Mouse (Mus musculus): ENCODE results near the gene P3h1.

Gene P3h1

GRCm38 (mm10) chr4:119232410-119233255, at the start of gene P3h1, which contains the start of gene AU022252:
Gene P3h1, plus strand, starts transcription at chr4:119232915.
Gene AU022252, minus strand, starts transcription at chr4:119232712.
- DNase-seq (ENCODE audit: low spot score): peak; percentile 99

GRCm38 (mm10) chr4:119183525-119183924, 49.2 kb upstream of the P3h1 start:
- DNase-seq (ENCODE audit: low spot score): no peak

- DNase-seq (ENCODE audit: low spot score): no peak
Observed at GRCm38 (mm10) chr4:119185771-119186170, 46.9 kb upstream of the P3h1 start.

GRCm38 (mm10) chr4:119188060-119188785, 44.5 kb upstream of the P3h1 start:
- no peak for DNase-seq (ENCODE audit: low spot score)

DNA sequence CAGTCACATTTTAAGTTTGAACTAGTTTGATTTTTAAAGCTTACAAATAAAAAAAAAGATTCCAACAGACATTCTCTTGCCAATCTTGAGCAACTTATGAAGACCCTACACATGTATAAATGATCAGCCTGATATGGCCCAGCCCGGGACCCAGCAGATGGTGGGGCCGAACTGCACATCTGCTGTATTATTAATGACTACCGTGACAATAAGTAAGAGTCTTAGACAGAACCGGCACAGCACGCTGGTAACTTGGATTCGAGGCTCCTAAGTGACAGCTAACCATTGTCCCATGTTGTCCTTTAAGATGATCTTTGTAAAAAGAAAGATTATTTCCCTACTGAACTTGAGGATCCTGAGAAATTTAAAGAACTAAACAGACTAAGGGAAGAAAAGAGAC, 43.3 kb upstream of the P3h1 start:
- no peak for DNase-seq (ENCODE audit: low spot score)

GRCm38 (mm10) chr4:119189864-119190263, 42.9 kb upstream of the P3h1 start, which contains the start of gene Ermap:
Gene Ermap, minus strand, starts transcription at chr4:119190011.
- peak; percentile 23 for DNase-seq (ENCODE audit: low spot score)

GRCm38 (mm10) chr4:119190618-119191017, 42.1 kb upstream of the P3h1 start:
- DNase-seq (ENCODE audit: low spot score): peak; percentile 29

- no peak for DNase-seq (ENCODE audit: low spot score)
Observed at GRCm38 (mm10) chr4:119191273-119191672, 41.4 kb upstream of the P3h1 start.

- DNase-seq (ENCODE audit: low spot score): no peak
Observed at GRCm38 (mm10) chr4:119192757-119193156, 40.0 kb upstream of the P3h1 start.

DNA sequence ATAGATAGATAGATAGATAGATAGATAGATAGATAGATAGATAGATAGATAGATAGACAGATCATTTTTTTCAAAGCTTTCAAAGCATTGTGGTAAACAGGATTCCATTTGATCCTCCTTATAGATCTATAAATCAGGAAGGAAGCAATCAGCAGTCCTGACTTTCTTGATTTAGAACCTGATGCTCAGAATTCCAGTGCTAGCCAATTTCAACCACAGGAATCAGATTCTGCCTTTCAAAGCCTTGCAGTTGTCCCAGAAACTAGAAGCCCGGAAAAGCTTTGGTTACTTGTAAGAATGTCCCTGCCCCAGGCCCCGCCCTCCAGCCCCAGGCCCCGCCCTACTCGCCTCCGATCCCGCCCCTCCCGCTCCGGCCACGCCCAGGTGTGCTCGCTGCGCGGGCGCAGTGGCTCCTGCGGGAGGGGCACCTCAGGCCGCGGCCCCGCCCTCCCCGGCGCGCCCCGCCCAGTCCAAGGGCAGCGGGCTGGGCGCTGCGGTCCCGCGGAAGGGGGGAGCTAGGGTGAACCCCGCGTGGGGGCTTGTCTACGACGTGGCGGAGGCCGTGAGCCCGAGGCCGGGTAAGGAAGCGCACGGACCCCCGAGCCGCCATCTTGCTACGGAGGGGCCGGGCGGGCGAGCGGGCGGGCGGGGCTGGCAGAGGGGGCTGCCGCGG, 37.7 kb upstream of the P3h1 start, which contains the start of gene Svbp:
TSS of gene Svbp (plus strand) at position 398 of the 673 bp plus-strand sequence.
- DNase-seq (ENCODE audit: low spot score): peak; percentile 95

GRCm38 (mm10) chr4:119195582-119196320, 37.0 kb upstream of the P3h1 start:
- DNase-seq (ENCODE audit: low spot score): no peak

- DNase-seq (ENCODE audit: low spot score): no peak
Observed at GRCm38 (mm10) chr4:119198105-119198504, 34.6 kb upstream of the P3h1 start.

DNA sequence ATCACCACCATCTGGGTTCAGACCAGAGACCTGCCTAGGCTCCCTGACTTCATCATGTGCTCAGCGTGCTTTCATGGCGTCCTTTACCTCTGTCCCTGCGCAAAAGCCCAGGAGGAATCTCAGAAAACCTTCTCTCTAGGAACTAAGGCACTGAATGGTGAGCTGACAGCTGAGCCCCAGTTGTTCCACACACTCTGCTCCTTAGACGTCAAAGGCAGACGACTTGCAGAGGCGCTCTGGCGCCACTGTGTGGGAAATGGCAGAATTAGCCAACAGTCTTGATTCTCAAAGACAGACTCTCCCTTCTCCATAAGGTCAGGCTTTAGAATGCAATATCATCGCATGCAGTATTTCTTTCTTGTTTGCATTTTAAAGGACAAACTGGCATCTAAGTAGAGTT, 28.0 kb upstream of the P3h1 start:
- DNase-seq (ENCODE audit: low spot score): peak; percentile 47

DNA sequence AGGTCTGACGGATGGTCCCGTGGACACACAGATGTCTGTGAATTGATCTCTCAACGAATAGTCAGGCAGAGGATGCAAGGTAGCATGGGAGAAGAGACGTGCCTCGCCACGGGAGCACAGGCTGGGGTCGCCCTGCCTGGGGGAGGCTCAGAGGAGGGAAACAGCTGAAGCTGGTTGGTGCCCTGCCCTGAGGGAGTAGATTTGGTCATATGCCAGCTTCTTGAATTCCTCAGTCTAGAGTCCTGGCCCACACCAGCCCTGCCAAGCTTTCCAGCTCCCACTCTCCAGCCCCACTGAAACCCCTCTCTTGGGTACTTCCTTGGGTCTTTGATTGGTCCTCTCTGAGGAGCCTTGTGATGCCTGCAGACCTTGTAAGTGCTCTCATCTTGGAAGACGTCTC, 16.0 kb upstream of the P3h1 start:
- DNase-seq (ENCODE audit: low spot score): no peak

- DNase-seq (ENCODE audit: low spot score): peak; percentile 20
Observed at GRCm38 (mm10) chr4:119218169-119218568, 14.5 kb upstream of the P3h1 start, which contains the start of gene Tmem269. Gene Tmem269, minus strand, starts transcription at chr4:119218217.

- DNase-seq (ENCODE audit: low spot score): no peak
Observed at GRCm38 (mm10) chr4:119223696-119224095, 9.0 kb upstream of the P3h1 start.

DNA sequence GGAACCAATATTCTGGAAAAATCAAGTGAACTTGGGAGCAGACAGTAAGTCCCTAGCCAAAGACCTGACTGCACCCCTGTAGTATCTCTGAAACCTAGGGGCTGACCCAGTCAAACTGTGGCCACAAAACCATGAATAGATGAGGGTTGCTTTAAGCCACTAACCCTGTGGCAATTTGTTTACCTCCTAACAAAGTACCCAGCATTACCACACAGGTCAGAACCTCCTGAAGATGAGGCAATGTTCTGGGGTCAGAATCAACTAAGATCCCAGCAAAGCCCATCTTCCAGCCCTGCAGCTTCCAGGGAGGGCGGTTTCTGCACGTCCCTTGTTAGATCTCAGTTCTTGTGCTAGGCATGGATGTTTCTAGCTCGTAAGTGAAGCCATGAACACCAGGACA, 8.2 kb upstream of the P3h1 start:
- DNase-seq (ENCODE audit: low spot score): no peak

DNA sequence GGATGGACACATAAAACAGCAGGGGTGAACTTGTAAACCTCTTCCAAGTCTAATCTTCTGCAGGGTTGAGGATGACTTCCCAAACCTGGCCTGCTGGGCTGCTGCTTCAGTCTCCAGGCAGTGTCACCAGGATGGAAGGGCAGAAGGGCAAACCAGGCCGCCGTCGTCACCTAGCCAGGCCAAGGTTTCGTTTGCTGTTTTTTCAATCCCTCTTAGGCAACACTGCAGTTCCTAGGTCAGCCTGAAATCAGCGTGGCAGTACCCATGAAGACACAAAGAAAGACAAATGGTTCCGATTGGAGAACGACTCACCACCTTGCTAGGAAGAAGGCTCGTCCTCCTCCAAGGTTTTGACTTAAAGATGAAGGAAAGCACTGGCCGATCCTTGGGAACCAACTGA, 7.0 kb upstream of the P3h1 start:
- no peak for DNase-seq (ENCODE audit: low spot score)

DNA sequence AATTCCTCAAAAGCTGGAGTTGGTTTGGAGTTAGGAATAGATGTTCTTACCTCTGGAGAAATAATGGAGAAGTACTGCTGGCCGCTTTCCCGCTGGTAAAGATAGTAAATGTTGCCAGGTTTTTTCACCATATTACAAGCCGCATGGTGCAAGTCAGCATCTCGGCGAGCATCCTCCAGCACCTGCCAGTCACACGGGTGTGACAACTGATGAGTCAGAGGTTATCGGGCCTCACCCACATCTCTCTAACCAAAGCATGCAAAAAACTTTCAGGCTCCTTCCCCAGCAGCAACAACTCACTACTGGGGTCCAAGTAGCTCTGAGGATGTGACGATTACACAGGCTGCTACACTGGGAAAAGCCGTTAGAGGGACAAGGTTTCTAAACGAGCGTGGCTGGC, 6.0 kb upstream of the P3h1 start:
- no peak for DNase-seq (ENCODE audit: low spot score)

GRCm38 (mm10) chr4:119233256-119233901, 664 bp downstream of the P3h1 start:
- peak; percentile 81 for DNase-seq (ENCODE audit: low spot score)

DNA sequence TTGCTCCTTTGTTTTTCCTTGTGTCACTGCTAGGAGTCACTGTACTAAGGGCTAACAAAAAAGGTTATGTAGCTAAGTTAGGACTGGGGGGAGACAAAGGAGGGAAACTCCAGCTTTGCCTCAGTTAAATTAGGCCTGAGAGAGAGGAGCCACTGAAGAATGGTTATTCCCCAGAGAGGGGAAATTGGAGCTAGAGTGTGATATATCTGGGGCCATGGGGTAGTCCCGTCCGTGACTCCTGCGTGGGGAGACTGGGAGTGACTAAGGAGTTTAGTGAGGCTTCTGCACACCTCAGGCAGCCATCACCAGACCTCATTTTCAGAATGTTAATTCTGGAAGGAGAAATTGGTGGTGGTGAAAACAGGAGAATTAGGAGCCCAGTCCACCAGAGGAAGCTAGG, 1.6 kb downstream of the P3h1 start:
- DNase-seq (ENCODE audit: low spot score): no peak

All from yolk sac, embryonic 10.5 days (tissue).